In the genomic region with DNA sequence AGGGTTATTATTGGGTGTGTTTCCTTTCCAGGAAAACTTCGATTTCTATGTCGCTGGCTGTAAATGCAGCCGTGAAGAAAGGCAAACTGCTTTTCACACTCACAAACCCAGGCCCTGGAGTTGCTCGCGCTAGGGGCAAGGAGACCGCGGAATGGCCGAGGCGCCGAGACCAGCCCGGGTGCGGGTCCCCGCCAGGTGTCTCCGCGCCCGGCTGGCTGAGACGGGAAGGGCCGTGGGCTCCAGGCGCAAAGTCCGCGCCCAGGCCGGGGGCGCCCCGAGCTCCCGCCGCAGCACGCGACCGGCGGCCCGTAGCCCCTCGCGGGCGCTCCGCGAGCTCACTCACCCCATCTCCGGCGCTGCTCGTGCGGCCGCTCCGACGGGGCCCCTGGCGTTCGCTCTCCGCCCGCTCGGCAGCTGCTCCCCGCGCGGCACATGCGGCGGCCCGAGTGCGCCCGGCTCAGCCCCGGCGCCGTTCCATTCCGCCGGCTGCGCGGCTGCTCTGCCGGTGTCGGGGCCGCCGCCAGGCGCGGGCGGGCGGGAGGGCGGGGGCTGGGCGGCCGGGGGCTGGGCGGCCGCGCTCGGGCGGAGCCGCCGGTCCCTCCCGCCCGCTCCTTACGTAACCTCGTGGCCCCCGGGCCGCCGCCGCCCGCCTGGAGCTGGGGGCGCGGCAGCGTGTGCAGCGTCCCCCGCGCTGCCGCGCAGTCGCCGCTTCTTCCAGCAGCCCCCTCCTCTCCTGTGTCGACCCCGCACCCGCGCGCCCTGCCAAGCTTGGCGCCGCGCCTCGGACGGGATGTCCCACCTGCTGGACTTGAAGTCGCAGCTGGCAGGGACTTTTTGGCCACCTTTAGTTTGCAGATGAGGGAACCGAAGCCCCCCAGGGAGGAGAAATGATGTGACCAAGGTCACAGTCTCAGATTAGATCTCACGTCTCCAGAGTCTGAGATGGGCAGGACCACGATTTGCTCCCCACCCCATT, we compare ENCODE assay signal across 9 mouse cellular contexts. TPM values are rescaled to one million over a fixed set of nuclear protein-coding genes. Genes with fewer than 3 reads are reported as not detected.
DNase-seq lines count a peak whose midpoint lies in the region; ATAC-seq lines count a peak whose summit lies in the region.
"Had no signal": no experiment of that assay in that cellular context is flagged by ENCODE, and none has a peak within 500 bp of the region (broad histone marks: within the 10 kb centered on the region; RNA-seq: fewer than 3 reads in every experiment).

No protein-coding gene starts in this region.

- H3K36me3 ChIP-seq in heart, embryonic 10.5 days = no peaks in the 10 kb centered on the region; the same call in 1 of the 2 replicates
- H3K36me3 ChIP-seq in kidney, embryonic 14.5 days (ENCODE audit: control insufficient read depth, insufficient read depth, low read length) = no peaks in the 10 kb centered on the region
- no peaks in the 10 kb centered on the region for H3K36me3 ChIP-seq in stomach, embryonic 16.5 days (ENCODE audit: control insufficient read depth, insufficient read depth, low read length)

- H3K9me3 ChIP-seq in heart, embryonic 10.5 days = no peaks in the 10 kb centered on the region
- H3K9me3 ChIP-seq in kidney, embryonic 14.5 days (ENCODE audit: control insufficient read depth, low read length) = no peaks in the 10 kb centered on the region
- no peaks in the 10 kb centered on the region; the same call in 1 of the 2 replicates for H3K9me3 ChIP-seq in stomach, embryonic 16.5 days (replicated peaks; ENCODE audit: control insufficient read depth, low read length)

- peak overlapping the region; percentile 83 for H3K4me3 ChIP-seq in heart, embryonic 10.5 days
- peak overlapping the region; percentile 64 for H3K4me3 ChIP-seq in kidney, embryonic 14.5 days (ENCODE audit: low read length)
- peak overlapping the region; percentile 59 for H3K4me3 ChIP-seq in stomach, embryonic 16.5 days (replicated peaks; ENCODE audit: low read length)
- H3K4me3 ChIP-seq: myocyte had no signal

- peak; percentile 61 for ATAC-seq in kidney, embryonic 14.5 days (ENCODE audit: low FRiP score, low TSS enrichment)
- ATAC-seq in stomach, embryonic 16.5 days (ENCODE audit: insufficient read depth, low FRiP score) = peak; percentile 57; the same call in 1 of the 2 replicates

- peaks cover 45% of the 10 kb centered on the region for H3K4me1 ChIP-seq in heart, embryonic 10.5 days
- no peaks in the 10 kb centered on the region for H3K4me1 ChIP-seq in kidney, embryonic 14.5 days (ENCODE audit: control insufficient read depth, insufficient read depth, low read length)
- 0 out of 2 replicates have a peak, but pooled peaks cover 6% of the 10 kb centered on the region for H3K4me1 ChIP-seq in stomach, embryonic 16.5 days (ENCODE audit: control insufficient read depth, insufficient read depth, low read length)

- peak overlapping the region; percentile 68 for H3K9ac ChIP-seq in kidney, embryonic 14.5 days (ENCODE audit: low read depth, low read length)
- H3K9ac ChIP-seq in stomach, embryonic 16.5 days (ENCODE audit: low read length) = peak overlapping the region; percentile 81

- peak overlapping the region; percentile 97 for H3K27ac ChIP-seq in heart, embryonic 10.5 days
- 0 out of 2 replicates have a peak overlapping the region, but pooled peaks have one; percentile 6 for H3K27ac ChIP-seq in kidney, embryonic 14.5 days (ENCODE audit: low read depth, low read length)
- H3K27ac ChIP-seq in stomach, embryonic 16.5 days (ENCODE audit: low read length) = peak overlapping the region; percentile 67

- 1% methylated on average over 109 of the region's 114 CpGs for WGBS in heart, embryonic 10.5 days
- WGBS in kidney, embryonic 14.5 days = 1% methylated on average over 51 of the region's 114 CpGs
- under 1% methylated on average over 107 of the region's 114 CpGs for WGBS in stomach, embryonic 16.5 days

- DNase-seq in thymus, postnatal 14 days = peak; percentile 14
- no peak for DNase-seq in thymus, postnatal 0 days (ENCODE audit: low spot score)
- peak; percentile 58 to 74 for DNase-seq in cerebellum, postnatal 25 days
- DNase-seq in heart, embryonic 10.5 days (ENCODE audit: low spot score) = no peak
- DNase-seq in lung, postnatal 4 days = peak; percentile 14 to 41
- DNase-seq in B cell, adult 2 months = no peak

- peaks cover 23% of the 10 kb centered on the region for H3K27me3 ChIP-seq in heart, embryonic 10.5 days (ENCODE audit: insufficient read depth, poor library complexity, severe bottlenecking)
- peaks cover 13% of the 10 kb centered on the region; the same call in 1 of the 2 replicates for H3K27me3 ChIP-seq in kidney, embryonic 14.5 days (ENCODE audit: control insufficient read depth, insufficient read depth, low read length)
- no peaks in the 10 kb centered on the region; the same call in none of the 2 replicates for H3K27me3 ChIP-seq in stomach, embryonic 16.5 days (ENCODE audit: control insufficient read depth, insufficient read depth, low read length)

- H3K4me2 ChIP-seq in kidney, embryonic 14.5 days (replicated peaks; ENCODE audit: low read depth, low read length) = peak overlapping the region; percentile 94
- peak overlapping the region; percentile 70 for H3K4me2 ChIP-seq in stomach, embryonic 16.5 days (ENCODE audit: low read depth, low read length)

RNA-seq across cellular contexts. Expression of a gene that starts 0.6 kb away (rescaled TPM):
- polyA plus RNA-seq in thymus, postnatal 0 days (2015; fragmentation: Nextera tagmentation; extraction: Ambion mirVana) = 0.95 and 1.5 TPM in 2 replicates
- polyA plus RNA-seq in heart, embryonic 10.5 days (2016; fragmentation: Nextera tagmentation; extraction: Ambion mirVana) = 119 and 154 TPM in 2 replicates
- 13.8 and 14.5 TPM in 2 replicates for polyA plus RNA-seq in kidney, embryonic 14.5 days (2014; fragmentation: Nextera tagmentation; extraction: Ambion mirVana)
- polyA plus RNA-seq in stomach, embryonic 16.5 days (2015; fragmentation: Nextera tagmentation; extraction: Ambion mirVana) = 33.3 and 35.9 TPM in 2 replicates
- polyA plus RNA-seq: myocyte had no signal

RNA-seq across cellular contexts. Expression of a gene that starts 56.0 kb away (rescaled TPM):
- polyA plus RNA-seq in thymus, postnatal 0 days (2015; fragmentation: Nextera tagmentation; extraction: Ambion mirVana) = 180 and 185 TPM in 2 replicates
- 78.3 and 102 TPM in 2 replicates for polyA plus RNA-seq in heart, embryonic 10.5 days (2016; fragmentation: Nextera tagmentation; extraction: Ambion mirVana)
- polyA plus RNA-seq in kidney, embryonic 14.5 days (2014; fragmentation: Nextera tagmentation; extraction: Ambion mirVana) = 125 and 140 TPM in 2 replicates
- 134 and 136 TPM in 2 replicates for polyA plus RNA-seq in stomach, embryonic 16.5 days (2015; fragmentation: Nextera tagmentation; extraction: Ambion mirVana)

Comparison
In these comparisons a context has a peak if more than half of its experiments do, and no peak if none do; other contexts are left out.
1. DNase-seq: peak in thymus, postnatal 14 days (single experiment), cerebellum, postnatal 25 days (2 of 2) and lung, postnatal 4 days (2 of 2); none in thymus, postnatal 0 days (single experiment), heart, embryonic 10.5 days (single experiment) and B cell, adult 2 months (0 of 2).
2. H3K27ac ChIP-seq: peak in every context shown above with its lines; median percentile 97 in heart, embryonic 10.5 days; 67 in stomach, embryonic 16.5 days; 6 in kidney, embryonic 14.5 days.
3. Peak in every context shown above with its lines, with median percentiles within 50 percentile points of each other: H3K4me3 ChIP-seq.